Mouse (Mus musculus): ENCODE data around the gene Sox1. TPM values are rescaled to one million over a fixed set of nuclear protein-coding genes. Genes with fewer than 3 reads are reported as not detected.

Sox1 gene
- polyA plus RNA-seq, 2 experiments from 2014 or later, result not detected

GRCm38 (mm10) chr8:12389801-12390639 lies 5.1 kb upstream of the Sox1 start:
- no peak for ATAC-seq

GRCm38 (mm10) chr8:12390640-12391365 lies 4.3 kb upstream of the Sox1 start:
- no peak for ATAC-seq

- ATAC-seq, result no peak
Measured at GRCm38 (mm10) chr8:12391366-12392250, 3.5 kb upstream of the Sox1 start.

GRCm38 (mm10) chr8:12392801-12393200 lies 2.3 kb upstream of the Sox1 start:
- no peak for ATAC-seq

GRCm38 (mm10) chr8:12394385-12395000 lies 602 bp upstream of the Sox1 start:
- no peak for ATAC-seq

GRCm38 (mm10) chr8:12396501-12397345 lies 1.6 kb downstream of the Sox1 start:
- ATAC-seq, result no peak

- no peak for ATAC-seq
Measured at GRCm38 (mm10) chr8:12397346-12397925, 2.3 kb downstream of the Sox1 start.

GRCm38 (mm10) chr8:12398011-12398945 lies 3.2 kb downstream of the Sox1 start:
- ATAC-seq, result no peak

GRCm38 (mm10) chr8:12399421-12400205 lies 4.5 kb downstream of the Sox1 start:
- no peak for ATAC-seq

GRCm38 (mm10) chr8:12400611-12401390 lies 5.7 kb downstream of the Sox1 start:
- no peak for ATAC-seq

- no peak for ATAC-seq
Measured at GRCm38 (mm10) chr8:12401391-12402270, 6.5 kb downstream of the Sox1 start.

GRCm38 (mm10) chr8:12402709-12403108 lies 7.6 kb downstream of the Sox1 start:
- ATAC-seq, result no peak

- no peak for ATAC-seq
Measured at GRCm38 (mm10) chr8:12408020-12408419, 12.9 kb downstream of the Sox1 start.

GRCm38 (mm10) chr8:12409976-12410375 lies 14.9 kb downstream of the Sox1 start:
- ATAC-seq, result no peak

GRCm38 (mm10) chr8:12417056-12417455 lies 22.0 kb downstream of the Sox1 start:
- ATAC-seq, result no peak

GRCm38 (mm10) chr8:12420537-12420936 lies 25.4 kb downstream of the Sox1 start:
- ATAC-seq, result no peak

- no peak for ATAC-seq
Measured at GRCm38 (mm10) chr8:12425906-12426305, 30.8 kb downstream of the Sox1 start.
